Mouse (Mus musculus) cerebellum, adult 8-10 months (tissue): ENCODE measurements at regions not wholly inside any gene's neighbourhood (a gene's known extent, or its start where the extent isn't known, plus 50 kb on each side); places are given as distances from the start of the nearest gene placed in this dataset.
A peak's percentile ranks its signal among the peaks of the same experiment; 100 is the strongest.

Experiments used
- DNase-seq: peaks from one replicate; pipeline ENCODE4 v3.0.0; 2022

- DNase-seq = no peak
These were observed 373.2 kb upstream of the Arpp21 start for GRCm38 (mm10) chr9:112608932-112609331.

GRCm38 (mm10) chr9:112607221-112607620 lies 371.5 kb upstream of the Arpp21 start:
- DNase-seq = no peak

- DNase-seq = peak; percentile 25
These were observed 360.0 kb upstream of the Arpp21 start for GRCm38 (mm10) chr9:112595731-112596130.

GRCm38 (mm10) chr9:112590241-112590640 lies 354.5 kb upstream of the Arpp21 start:
- peak; percentile 27 for DNase-seq

GRCm38 (mm10) chr9:112573316-112573715 lies 337.6 kb upstream of the Arpp21 start:
- DNase-seq = no peak

- no peak for DNase-seq
These were observed 325.6 kb upstream of the Arpp21 start for GRCm38 (mm10) chr9:112561348-112561747.

- DNase-seq = peak; percentile 4
These were observed 324.5 kb upstream of the Arpp21 start for GRCm38 (mm10) chr9:112560226-112560625.

GRCm38 (mm10) chr9:112537924-112538323 lies 302.2 kb upstream of the Arpp21 start:
- DNase-seq = no peak

GRCm38 (mm10) chr9:112525377-112525776 lies 289.6 kb upstream of the Arpp21 start:
- peak; percentile 36 for DNase-seq

GRCm38 (mm10) chr9:112523251-112523650 lies 287.5 kb upstream of the Arpp21 start:
- no peak for DNase-seq

- DNase-seq = no peak
These were observed 275.0 kb upstream of the Arpp21 start for GRCm38 (mm10) chr9:112510716-112511115.

- DNase-seq = no peak
These were observed 271.1 kb upstream of the Arpp21 start for GRCm38 (mm10) chr9:112506871-112507270.

- DNase-seq = no peak
These were observed 262.9 kb upstream of the Arpp21 start for GRCm38 (mm10) chr9:112498676-112499075.

GRCm38 (mm10) chr9:112495930-112496527 lies 260.3 kb upstream of the Arpp21 start:
- no peak for DNase-seq

- DNase-seq = peak; percentile 83
These were observed 255.2 kb upstream of the Arpp21 start for GRCm38 (mm10) chr9:112490963-112491362.

- no peak for DNase-seq
These were observed 240.9 kb upstream of the Arpp21 start for GRCm38 (mm10) chr9:112476644-112477043.

- DNase-seq = no peak
These were observed 221.9 kb upstream of the Arpp21 start for GRCm38 (mm10) chr9:112457594-112457993.

GRCm38 (mm10) chr9:112454706-112455105 lies 219.0 kb upstream of the Arpp21 start:
- peak; percentile 96 for DNase-seq

- peak; percentile 67 for DNase-seq
These were observed 211.8 kb upstream of the Arpp21 start for GRCm38 (mm10) chr9:112447515-112447914.

GRCm38 (mm10) chr9:112446981-112447380 lies 211.2 kb upstream of the Arpp21 start:
- no peak for DNase-seq

GRCm38 (mm10) chr9:112446027-112446352 lies 210.3 kb upstream of the Arpp21 start:
- DNase-seq = no peak

GRCm38 (mm10) chr9:112445230-112446026 lies 209.7 kb upstream of the Arpp21 start:
- no peak for DNase-seq

- peak; percentile 45 for DNase-seq
These were observed 208.5 kb upstream of the Arpp21 start for GRCm38 (mm10) chr9:112444220-112444619.

- no peak for DNase-seq
These were observed 200.4 kb upstream of the Arpp21 start for GRCm38 (mm10) chr9:112436094-112436493.
